Mouse (Mus musculus): ENCODE measurements around the gene Decr2.

GRCm38 (mm10) chr17:26138239-26138836 lies 48.2 kb upstream of the Decr2 start, which contains the start of gene Axin1:
- TF ChIP-seq CTCF (IDR thresholded peaks at IDR 0.05; ENCODE audit: low read depth, low read length) (no peak), EP300 (IDR thresholded peaks at IDR 0.05; ENCODE audit: insufficient read depth, low read depth, low read length) (0 out of 2 replicates have a peak, but pooled peaks have one; percentile 8), POLR2A (IDR thresholded peaks at IDR 0.05; ENCODE audit: insufficient read depth, low read length) (peak; percentile 38)

Measured in ES-Bruce4 (cell line).